Mouse (Mus musculus) midbrain, postnatal 0 days (tissue): ENCODE measurements around the gene Atp8b3. TPM values are rescaled to one million over a fixed set of nuclear protein-coding genes. Genes with fewer than 3 reads are reported as not detected.

Experiments
- ATAC-seq: fragments of 200-750 bp; cut with Nextera tagmentation; 2 replicates; pipeline ENCODE4 v1.8.0; 2017; ENCODE audit warnings: moderate number of reproducible peaks, mild to moderate bottlenecking, moderate TSS enrichment, moderate library complexity; ENCODE audit not compliant: low FRiP score
- DNase-seq: peaks from one replicate; pipeline ENCODE4 v3.0.0-alpha.2; 2015; ENCODE audit warnings: low spot score
- H3K27ac ChIP-seq: fragments of 300-500 bp; sonication (generic); 2 replicates; pipeline ENCODE4 v1.5.1; 2014; ENCODE audit warnings: low read depth, mild to moderate bottlenecking, low read length, mixed read lengths
- H3K27me3 ChIP-seq: fragments of 300-500 bp; sonication (generic); 2 replicates; pipeline ENCODE4 v1.6.1; 2014; ENCODE audit warnings: low read length, control low read depth, mixed read lengths; ENCODE audit not compliant: insufficient read depth
- H3K36me3 ChIP-seq: fragments of 300-500 bp; sonication (generic); 2 replicates; pipeline ENCODE4 v1.6.1; 2014; ENCODE audit warnings: low read length, control low read depth, mixed read lengths; ENCODE audit not compliant: insufficient read depth
- H3K4me1 ChIP-seq: fragments of 300-500 bp; sonication (generic); 2 replicates; pipeline ENCODE4 v1.6.1; 2014; ENCODE audit warnings: mild to moderate bottlenecking, control low read depth, antibody characterized with exemption, low read length, mixed read lengths; ENCODE audit not compliant: insufficient read depth
- H3K4me2 ChIP-seq: fragments of 300-500 bp; sonication (generic); 2 replicates; pipeline ENCODE4 v1.6.1; 2014; ENCODE audit warnings: low read depth, mild to moderate bottlenecking, low read length, mixed read lengths; ENCODE audit not compliant: poor library complexity, severe bottlenecking
- H3K4me3 ChIP-seq: fragments of 300-500 bp; sonication (generic); 2 replicates; pipeline ENCODE4 v1.5.1; 2014; ENCODE audit warnings: low read depth, mild to moderate bottlenecking, low read length, moderate library complexity
- H3K9ac ChIP-seq: fragments of 300-500 bp; sonication (generic); replicated peaks from 2 replicates; pipeline ENCODE4 v1.6.1; 2014; ENCODE audit warnings: mild to moderate bottlenecking, low read length, moderate library complexity, mixed read lengths; ENCODE audit not compliant: poor library complexity, severe bottlenecking
- H3K9me3 ChIP-seq: fragments of 300-500 bp; sonication (generic); 2 replicates; pipeline ENCODE4 v1.6.1; 2016; ENCODE audit warnings: low read length, control low read depth
- CTCF ChIP-seq: IDR thresholded peaks from 2 replicates; pipeline ENCODE4 v1.5.1; 2016; ENCODE audit warnings: antibody characterized with exemption, mild to moderate bottlenecking
- WGBS: fragments of 180-500 bp; shearing (Covaris S2); extraction: QIAGEN DNeasy Blood & Tissue Kit; methylation state at CpG from one replicate; pipeline ENCODE4 v1.1.7; 2014; 5-methylcytosine and 5-hydroxymethylcytosine counted together
- polyA plus RNA-seq: library from polyadenylated mRNA; unstranded; fragments of >200 nt; fragmentation: Nextera tagmentation; extraction: Ambion mirVana; gene quantifications from 2 replicates; pipeline ENCODE4 v1.2.1, GENCODE M21; 2015
- total RNA-seq: library from RNA; depleted of rRNA; stranded (reverse); fragments of >200 nt; gene quantifications from 2 replicates; pipeline ENCODE4 v1.2.3, GENCODE M21; 2014

Atp8b3 gene
- total and polyA plus RNA-seq, 2 experiments from 2014 or later, result 0.90 to 0.93 TPM

GRCm38 (mm10) chr10:80584045-80584488 lies 45.1 kb upstream of the Atp8b3 start:
- Histone ChIP-seq H3K9ac (no peak overlapping the region), H3K4me1 (peaks cover 8% of the 10 kb centered on the region), H3K4me3 (no peak overlapping the region), H3K4me2 (no peak overlapping the region), H3K27ac (no peak overlapping the region), H3K9me3 (no peaks in the 10 kb centered on the region), H3K27me3 (no peaks in the 10 kb centered on the region), H3K36me3 (peaks cover 28% of the 10 kb centered on the region)
- TF ChIP-seq CTCF, result no peak
- 61% methylated on average over 12 of the region's 12 CpGs for WGBS
- ATAC-seq, result peak; percentile 45
- DNase-seq, result no peak

- Histone ChIP-seq H3K4me1 (no peaks in the 10 kb centered on the region), H3K4me3 (no peak overlapping the region), H3K36me3 (peaks cover 28% of the 10 kb centered on the region), H3K4me2 (no peak overlapping the region), H3K9ac (no peak overlapping the region), H3K9me3 (no peaks in the 10 kb centered on the region), H3K27ac (no peak overlapping the region), H3K27me3 (no peaks in the 10 kb centered on the region)
- DNase-seq (no peak), ATAC-seq (no peak)
- WGBS, result 84% methylated on average over 5 of the region's 5 CpGs
- TF ChIP-seq CTCF, result no peak
These were observed 44.1 kb upstream of the Atp8b3 start for GRCm38 (mm10) chr10:80583047-80583446.

DNA sequence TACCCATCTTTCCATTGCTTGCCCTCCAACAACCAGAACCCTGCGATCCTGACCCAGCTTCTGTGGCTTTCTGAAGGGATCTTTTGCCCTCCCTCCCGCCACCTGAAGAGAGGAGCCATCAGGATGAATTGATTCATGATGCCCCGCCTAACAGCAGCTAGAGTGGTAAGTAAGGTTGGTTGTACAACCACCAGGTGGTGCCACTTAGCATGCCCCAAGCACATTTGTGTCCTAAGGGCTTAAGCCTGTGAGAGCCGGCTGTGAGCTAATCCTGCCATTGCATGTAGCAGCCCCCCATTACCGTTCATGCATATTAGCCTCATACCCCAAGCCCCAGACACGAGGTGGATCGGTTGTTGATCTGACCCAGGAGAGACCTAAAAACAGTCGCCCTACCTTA lies 40.0 kb upstream of the Atp8b3 start:
- Histone ChIP-seq H3K4me3 (no peak overlapping the region), H3K4me2 (peak overlapping the region; percentile 89; the same call in 1 of the 2 replicates)
- no peak for ATAC-seq

DNA sequence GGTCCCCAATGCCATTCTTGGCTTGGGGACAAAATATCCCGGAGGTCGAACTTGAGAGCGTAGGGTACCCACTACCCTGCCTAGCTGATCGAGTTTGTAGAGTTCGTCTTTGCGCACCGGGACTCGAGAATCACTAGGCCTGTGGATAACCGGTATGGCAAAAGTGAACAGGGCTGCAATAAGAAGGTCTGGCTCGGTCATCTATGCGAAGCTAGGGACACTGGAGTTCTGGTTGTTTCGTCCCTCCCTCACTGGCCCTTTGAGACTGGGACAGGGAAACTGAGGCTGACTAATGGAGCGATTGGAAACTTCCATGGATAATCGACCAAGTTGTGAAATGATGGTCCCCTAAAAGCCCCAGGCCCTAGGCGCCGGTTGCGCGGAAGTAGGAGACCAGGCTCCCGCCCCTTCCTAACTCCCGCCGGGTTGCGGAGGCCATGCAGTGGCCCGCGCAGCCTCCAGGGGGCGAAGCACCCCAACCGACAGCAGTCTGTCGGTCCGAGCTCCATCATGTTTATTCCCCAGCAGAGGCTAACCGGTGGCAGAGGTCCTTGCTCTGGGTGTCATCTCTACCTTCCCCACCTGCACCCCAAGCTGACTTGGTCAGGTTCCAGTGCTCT lies 39.3 kb upstream of the Atp8b3 start:
- Histone ChIP-seq H3K4me1 (peaks cover 8% of the 10 kb centered on the region), H3K36me3 (peaks cover under 1% of the 10 kb centered on the region; the same call in 1 of the 2 replicates), H3K4me3 (peak overlapping the region; percentile 82), H3K9me3 (no peaks in the 10 kb centered on the region), H3K9ac (0 out of 2 replicates have a peak overlapping the region, but pooled peaks have one; percentile 8), H3K27ac (peak overlapping the region; percentile 52), H3K27me3 (no peaks in the 10 kb centered on the region), H3K4me2 (peak overlapping the region; percentile 89)
- TF ChIP-seq CTCF, result peak; percentile 80
- DNase-seq, result peak; percentile 66
- no peak for ATAC-seq
- WGBS, result under 1% methylated on average over 29 of the region's 29 CpGs

More for the DNA sequence above, 40.0 kb upstream of the Atp8b3 start:
- TF ChIP-seq CTCF, result peak; percentile 73
- peak overlapping the region; percentile 52; the same call in 1 of the 2 replicates for H3K27ac ChIP-seq
- peak; percentile 72 for DNase-seq
- H3K9ac ChIP-seq, result no peak overlapping the region; the same call in 1 of the 2 replicates
- peaks cover 7% of the 10 kb centered on the region for H3K36me3 ChIP-seq
- H3K27me3 ChIP-seq, result no peaks in the 10 kb centered on the region
- peaks cover 8% of the 10 kb centered on the region for H3K4me1 ChIP-seq
- 6% methylated on average over 8 of the region's 8 CpGs for WGBS
- H3K9me3 ChIP-seq, result no peaks in the 10 kb centered on the region

DNA sequence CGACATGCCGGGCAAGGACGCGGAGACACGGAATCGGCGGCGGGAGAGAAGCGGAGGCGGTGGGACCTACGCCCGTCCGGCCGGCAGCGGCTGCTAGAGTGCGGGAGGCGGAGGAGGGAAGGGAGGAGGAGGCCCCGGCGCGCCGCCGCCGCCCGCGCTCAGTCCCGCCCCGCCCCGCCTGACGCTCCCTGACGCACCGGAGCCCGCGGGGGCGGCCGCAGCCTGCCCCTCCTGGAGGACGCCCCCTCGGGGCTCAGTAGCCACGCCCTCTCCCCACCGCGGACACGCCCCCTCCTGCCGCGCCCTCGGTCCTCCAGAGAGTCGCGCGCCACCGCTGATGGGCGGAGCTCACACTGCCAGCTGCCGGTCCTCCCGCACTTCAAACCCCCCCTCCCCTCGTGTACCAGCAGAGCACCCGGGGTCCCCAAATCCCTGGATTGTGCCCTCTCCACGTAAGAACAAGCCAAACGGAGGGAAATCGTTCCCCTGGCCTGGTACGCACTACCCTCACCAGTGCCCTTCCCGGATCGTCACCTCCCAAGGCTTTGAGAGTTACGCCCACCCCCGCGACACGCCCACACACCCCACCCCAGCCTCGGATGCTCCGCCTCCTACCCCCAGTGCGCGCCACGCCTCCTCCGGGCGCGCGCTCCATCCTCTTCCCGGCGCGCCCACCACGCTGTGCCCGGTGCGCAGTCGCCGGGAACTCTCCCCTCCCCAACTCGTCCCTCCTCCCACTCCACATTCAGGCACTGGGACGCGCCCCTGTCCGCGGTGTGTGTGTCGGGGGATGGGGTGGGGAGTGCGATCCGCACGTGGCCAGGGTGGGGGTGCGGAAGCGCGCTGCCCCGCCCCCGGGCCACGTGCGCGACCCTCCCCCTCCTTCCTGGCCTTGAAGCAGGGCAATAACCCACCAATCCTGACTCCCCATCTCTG lies 38.5 kb upstream of the Atp8b3 start, which contains the start of gene Klf16:
Klf16 (minus strand) TSS at position 127 of the 936 bp plus-strand sequence.
- H3K9ac ChIP-seq, result peak within 1 kb of the TSS; percentile 83
- H3K4me2 ChIP-seq, result peak within 1 kb of the TSS; percentile 89
- under 1% methylated on average over 57 of the region's 97 CpGs for WGBS

More for the DNA sequence above, 38.5 kb upstream of the Atp8b3 start, which contains the start of gene Klf16:
- no peaks in the 10 kb centered on the region for H3K27me3 ChIP-seq
- no peaks in the 10 kb centered on the region for H3K9me3 ChIP-seq
- no peaks in the 10 kb centered on the region for H3K36me3 ChIP-seq
- H3K4me1 ChIP-seq, result peaks cover 8% of the 10 kb centered on the region
- peak; percentile 81 for ATAC-seq
- DNase-seq, result peak; percentile 92
- peak within 1 kb of the TSS; percentile 82 for H3K4me3 ChIP-seq
- H3K27ac ChIP-seq, result peak within 1 kb of the TSS; percentile 76
- no peak for TF ChIP-seq CTCF
